Mouse (Mus musculus) cortical plate, adult 2 months (tissue): ENCODE data around the gene Slc50a1.

Experiments
- CTCF ChIP-seq: fragments of 200-500 bp; IDR thresholded peaks from 2 replicates; pipeline ENCODE4 v1.5.1; 2011; ENCODE audit warnings: mild to moderate bottlenecking, control low read depth, low read length; ENCODE audit not compliant: insufficient read depth; ENCODE audit errors: extremely low read depth
- POLR2A ChIP-seq: fragments of 200-500 bp; IDR thresholded peaks from 2 replicates; pipeline ENCODE4 v1.6.1; 2011; ENCODE audit warnings: mild to moderate bottlenecking, low read length, control low read depth; ENCODE audit not compliant: insufficient read depth; ENCODE audit errors: extremely low read depth

- TF ChIP-seq CTCF (no peak), POLR2A (no peak)
Observed at GRCm38 (mm10) chr3:89262417-89262816, 8.0 kb downstream of the Slc50a1 start.
